Mouse (Mus musculus) brain, embryonic 18.5 days (tissue): ENCODE data around the gene Mageb4.
"Not testable (repeated sequence)": the region's sequence is repeated elsewhere in the genome, so short reads cannot be mapped to it uniquely, and the experiment has no call there.

Source experiments
- DNase-seq: peaks from one replicate; pipeline ENCODE4 v3.0.0-alpha.2; 2012; ENCODE audit warnings: low read depth, low spot score

The Mageb4 gene

GRCm38 (mm10) chrX:86304993-86305392, at the start of gene Mageb4:
Gene Mageb4 (minus strand): TSS chrX:86305093.
- DNase-seq, result not testable (repeated sequence)

- DNase-seq, result not testable (repeated sequence)
Observed at GRCm38 (mm10) chrX:86284597-86284996, 20.3 kb downstream of the Mageb4 start.

GRCm38 (mm10) chrX:86245950-86246349, 58.9 kb downstream of the Mageb4 start:
- not testable (repeated sequence) for DNase-seq

- no peak for DNase-seq
Observed at GRCm38 (mm10) chrX:86237246-86237645, 67.6 kb downstream of the Mageb4 start.
